Mouse (Mus musculus): ENCODE data around the gene Prune1.
A peak's percentile ranks its signal among the peaks of the same experiment; 100 is the strongest.

The Prune1 gene

DNA sequence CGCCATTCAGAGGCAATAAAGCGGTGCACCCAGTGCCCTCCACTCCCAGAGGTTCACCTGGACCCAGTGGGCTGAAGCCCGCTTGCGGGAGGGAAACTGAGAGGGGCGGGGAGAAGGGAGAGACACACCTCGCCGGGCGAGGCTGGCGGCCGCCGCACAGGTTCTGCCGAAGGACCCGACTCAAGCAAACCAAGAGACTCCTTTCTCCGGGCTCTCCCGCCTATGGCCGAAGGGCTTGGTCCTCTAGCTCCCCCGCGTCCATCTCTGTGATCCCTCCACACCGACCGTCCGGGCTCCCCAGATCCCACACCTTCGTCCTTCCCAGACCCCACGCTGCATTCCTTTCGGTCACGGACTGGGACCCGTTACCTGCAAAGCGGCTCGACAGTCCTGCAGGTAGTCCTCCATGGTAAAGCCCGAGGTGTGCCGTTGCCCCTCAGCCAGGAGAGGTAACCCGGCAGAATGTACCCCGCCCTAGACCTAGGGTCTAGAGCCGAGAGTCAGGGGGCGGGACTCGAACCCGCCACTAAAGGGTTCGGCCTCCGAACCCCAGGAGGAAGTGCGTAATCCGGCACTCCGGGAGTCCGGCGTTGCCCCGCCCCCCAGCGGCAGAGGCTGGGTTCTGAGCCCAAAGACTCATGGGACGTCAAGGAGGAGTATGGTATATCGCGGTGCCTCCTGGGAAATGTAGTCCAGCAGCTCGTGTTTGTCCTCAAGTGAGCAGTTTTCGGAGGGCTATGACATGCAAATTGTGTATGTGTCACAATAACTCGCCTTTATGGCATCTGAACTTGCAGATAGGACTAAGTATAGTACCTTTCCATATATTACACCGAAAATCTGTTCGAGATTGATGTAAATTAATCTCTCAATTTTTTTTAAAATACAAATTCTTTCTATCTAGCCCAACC lies at the start of gene Prune1, which contains the start of gene Mindy1:
Prune1 (minus strand) TSS at position 861 of the 911 bp plus-strand sequence.
Mindy1 (plus strand) TSS at position 130 of the 911 bp plus-strand sequence.
- peak; percentile 100 for DNase-seq

DNA sequence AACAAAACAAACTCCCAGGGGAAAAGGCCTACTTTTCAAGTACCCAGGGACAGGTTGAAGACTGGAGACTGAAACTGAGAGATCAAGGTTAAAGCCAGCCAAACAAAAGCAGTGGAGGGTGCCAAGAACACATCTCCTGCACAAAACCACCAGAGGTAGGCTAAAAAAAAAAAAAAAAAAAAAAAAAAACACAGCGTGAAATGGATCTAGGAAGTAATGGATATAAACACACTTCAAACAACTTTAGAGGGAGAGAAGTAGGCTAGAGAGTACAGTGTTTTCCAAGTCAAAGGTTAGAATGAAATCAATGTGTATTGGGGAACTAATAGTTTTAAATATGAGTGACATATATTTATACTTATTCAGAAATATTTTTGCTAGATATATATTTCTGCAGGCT lies 49.7 kb upstream of the Prune1 start:
- no peak for DNase-seq

DNA sequence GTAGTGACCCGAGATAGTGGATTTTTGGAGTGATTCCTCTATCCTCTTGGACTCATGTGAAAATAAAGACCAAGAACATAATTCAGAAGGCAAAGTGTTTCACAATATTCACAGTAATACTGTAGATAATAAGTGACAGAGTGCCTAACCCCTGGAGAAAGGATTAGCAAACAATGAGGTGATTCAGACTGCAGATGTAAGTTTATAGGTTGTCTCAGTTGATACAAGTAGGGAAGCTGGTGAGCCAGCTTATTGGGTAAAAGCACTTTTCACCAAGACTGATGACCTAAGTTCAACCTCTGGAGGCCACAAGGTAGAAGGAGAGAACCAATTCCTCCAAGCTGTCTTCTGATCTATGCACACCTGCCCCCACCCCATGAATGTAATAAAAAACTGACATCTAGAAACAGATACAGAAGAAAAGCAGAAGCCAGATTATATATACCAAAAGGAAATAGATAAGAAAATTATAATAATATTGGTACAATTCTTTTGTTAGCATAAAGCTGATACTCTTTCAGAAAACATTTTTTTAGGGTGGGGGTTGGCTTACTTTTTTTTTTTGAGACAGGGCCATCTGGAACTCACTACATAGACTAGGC lies 47.0 kb upstream of the Prune1 start:
- DNase-seq: no peak

DNA sequence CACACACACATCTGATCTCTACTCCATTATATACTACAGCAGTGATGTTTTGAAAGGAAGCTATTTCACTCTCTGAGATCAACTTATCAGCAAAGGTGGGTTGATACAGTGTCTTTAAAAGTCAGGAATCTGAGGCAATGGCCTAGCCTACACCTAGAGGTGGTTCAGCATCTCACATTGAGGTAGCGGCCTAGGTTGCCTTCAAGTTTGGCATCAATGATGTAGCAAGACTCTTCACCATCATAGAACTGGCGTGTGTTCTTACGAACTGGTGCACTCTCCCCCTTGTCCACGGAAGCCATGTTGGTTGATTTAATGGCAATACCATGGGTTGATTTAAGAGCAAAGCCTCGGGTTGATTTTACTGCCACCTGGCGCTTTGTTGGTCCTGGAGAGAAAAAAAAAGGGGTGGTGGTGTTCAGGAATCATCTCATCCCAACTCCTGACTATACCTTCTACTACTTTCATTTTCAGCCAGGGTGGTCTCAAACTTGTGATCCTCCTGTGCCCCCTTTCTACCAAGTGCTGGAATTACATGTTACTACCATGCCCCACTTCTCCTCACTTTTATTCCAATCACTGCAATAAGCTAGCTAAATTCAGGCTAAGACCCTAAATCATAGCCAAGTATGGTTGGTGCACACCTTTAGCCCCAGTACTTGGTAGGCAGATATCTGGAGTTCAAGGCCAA lies 42.7 kb upstream of the Prune1 start:
- DNase-seq: no peak

DNA sequence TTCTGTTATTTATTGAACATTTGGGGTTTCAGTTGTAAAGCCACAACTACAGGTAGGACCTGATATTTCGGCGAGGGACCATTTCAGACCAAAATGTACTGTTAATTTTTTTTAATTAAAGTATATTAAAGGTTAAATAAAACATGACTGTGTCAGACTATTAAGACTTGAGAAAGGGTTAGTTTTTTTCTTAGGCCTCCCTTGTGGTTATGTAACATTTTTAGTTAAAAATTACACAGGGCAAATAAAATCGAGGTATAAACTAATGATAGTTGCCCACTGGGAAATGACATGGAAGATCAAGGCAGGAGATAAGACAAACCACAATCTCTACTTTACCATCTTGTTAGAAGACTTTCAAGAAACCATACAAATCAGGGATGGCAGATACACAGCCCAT lies 41.6 kb upstream of the Prune1 start:
- DNase-seq: no peak

DNA sequence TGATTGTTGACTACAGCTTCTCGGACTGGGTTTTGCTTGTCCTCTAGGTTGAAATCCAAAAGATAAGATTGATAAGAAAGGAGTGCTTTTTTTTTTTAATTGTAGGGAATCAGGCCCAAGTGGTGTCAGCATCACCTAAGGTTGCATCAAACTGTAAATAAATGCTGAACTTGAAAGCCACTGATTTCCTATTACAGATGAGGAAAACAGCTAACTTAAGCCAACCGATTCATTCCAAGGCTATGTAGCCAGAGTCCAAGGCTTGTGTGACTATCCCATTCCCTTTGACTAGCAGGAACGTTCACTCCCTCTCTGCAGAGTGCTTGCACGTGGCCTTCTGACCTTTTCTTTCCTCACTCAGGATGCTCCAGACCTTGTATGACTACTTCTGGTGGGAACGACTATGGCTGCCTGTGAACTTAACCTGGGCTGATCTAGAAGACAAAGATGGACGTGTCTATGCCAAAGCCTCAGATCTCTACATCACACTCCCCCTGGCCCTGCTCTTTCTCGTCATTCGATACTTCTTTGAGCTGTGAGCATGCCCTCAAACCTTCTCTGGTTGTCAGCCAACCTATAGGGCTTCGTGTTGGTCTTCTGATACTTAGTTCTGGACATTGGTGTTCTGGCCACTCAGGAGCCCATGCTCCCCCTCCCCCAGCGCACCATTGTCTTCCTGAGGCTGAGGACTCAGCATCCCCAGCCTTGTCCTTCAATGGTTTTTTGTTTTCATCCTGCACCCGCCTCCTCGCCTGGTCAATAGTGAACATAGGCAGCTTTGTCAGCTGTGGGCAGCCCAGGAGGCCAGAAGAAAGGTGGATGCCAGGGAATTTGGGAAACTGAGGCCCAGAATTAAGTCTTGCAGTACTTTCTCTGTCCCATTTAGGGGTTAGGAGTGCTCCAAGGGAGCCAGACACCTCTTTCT lies 38.1 kb upstream of the Prune1 start:
- no peak for DNase-seq

DNA sequence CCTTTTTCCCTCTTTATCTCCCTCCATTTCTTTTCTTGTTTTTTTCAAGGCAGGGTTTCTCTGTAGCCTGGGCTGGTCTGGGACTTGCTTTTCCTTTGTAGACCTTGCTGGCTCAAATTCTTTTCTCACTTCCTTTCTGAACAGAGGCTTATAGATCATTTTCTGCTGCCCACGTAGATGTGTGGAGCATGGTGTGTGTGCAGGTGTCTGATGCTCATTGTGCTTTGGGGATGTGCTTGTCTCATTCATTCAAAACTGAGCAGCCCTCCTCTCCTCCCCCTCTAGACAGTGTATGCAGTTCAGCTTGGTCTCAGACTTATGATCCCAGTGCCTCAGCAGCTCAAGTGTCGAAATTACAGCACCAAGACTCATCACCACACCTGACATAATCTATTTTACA lies 37.2 kb upstream of the Prune1 start:
- no peak for DNase-seq

DNA sequence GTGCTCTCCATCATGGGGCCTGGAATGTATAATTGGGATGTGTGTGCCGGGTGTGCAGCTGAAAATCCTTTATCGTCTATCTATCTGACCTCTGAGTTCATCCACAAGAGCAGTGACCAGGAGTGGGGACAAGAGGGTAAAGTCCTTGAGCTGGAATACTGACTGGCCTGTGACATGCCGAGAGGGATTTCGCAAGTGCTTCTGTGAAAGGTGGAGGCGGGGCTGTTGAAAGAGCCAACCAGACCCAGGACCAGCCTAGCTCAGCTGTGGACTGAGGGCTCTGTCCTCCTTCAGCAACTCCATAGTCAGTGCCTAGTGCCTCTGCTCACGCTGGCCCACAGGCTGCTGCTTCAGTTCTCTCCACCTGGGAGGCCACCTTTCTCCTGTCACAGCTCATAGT lies 36.7 kb upstream of the Prune1 start:
- DNase-seq: peak; percentile 66

DNA sequence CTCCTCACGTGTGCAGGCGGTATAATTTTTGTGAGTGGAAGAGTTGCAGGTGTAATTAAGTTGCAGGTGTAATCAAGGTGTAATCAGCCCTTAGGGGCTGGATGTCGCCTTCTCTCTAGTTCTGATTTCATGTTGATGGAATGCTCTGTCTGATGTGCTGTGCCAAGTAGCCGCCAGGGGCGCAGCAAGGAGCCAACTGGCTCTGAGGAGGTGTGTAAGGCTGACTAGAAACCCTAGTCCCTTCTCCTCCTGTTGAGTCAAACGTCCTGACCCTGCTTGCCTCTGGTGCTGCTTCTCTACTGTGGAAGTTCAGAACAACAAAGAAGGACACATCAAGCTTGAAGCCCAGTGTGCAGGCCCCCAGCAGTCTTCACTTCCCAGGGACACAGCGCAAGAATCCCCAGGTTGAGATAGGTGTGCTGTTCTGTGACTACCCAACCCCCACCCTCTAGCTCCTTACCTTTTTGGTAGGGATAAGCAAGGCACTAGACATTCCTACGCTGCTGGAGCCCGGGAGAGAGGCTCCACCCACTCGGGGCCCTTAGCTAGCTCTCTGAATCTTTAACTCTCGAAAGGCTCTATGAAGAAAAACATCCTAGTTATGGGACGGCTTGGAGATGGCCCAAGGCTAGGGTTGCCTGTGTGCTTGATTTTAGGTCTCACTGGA lies 35.7 kb upstream of the Prune1 start:
- peak; percentile 70 for DNase-seq

DNA sequence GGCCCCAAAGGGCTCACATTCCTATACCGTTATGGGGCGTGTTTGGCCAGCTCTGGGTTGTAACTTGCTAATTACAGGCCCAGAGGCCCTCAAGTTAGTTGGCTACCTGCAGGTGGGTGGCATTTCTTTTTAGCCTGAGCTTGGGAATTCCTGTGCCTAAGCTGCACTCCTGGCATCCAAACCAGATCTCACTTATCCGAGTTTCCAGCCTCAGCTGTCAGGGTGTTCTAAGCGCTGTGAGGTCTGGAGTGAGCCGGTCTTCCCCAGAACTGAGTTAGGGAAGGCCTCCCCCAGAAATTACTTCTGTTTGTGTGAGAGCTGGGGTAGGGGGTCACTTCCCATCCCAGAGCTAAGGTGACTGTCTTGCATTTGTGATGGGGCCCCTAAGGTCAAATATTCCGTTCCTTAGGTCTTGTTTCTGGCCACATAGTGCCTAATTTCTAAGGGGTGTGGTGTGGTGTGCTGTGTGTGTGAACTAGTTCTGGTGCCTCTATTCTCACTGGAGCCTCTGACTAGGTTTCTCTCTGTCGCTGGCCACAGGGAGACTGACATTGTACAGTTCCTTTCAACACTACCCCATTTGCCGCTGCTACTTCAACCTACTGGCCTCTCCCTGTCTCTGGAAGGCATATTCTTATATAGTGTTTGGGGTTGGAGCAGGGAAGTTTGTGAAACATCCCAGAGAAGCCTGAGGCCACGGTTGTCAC lies 34.1 kb upstream of the Prune1 start:
- no peak for DNase-seq

DNA sequence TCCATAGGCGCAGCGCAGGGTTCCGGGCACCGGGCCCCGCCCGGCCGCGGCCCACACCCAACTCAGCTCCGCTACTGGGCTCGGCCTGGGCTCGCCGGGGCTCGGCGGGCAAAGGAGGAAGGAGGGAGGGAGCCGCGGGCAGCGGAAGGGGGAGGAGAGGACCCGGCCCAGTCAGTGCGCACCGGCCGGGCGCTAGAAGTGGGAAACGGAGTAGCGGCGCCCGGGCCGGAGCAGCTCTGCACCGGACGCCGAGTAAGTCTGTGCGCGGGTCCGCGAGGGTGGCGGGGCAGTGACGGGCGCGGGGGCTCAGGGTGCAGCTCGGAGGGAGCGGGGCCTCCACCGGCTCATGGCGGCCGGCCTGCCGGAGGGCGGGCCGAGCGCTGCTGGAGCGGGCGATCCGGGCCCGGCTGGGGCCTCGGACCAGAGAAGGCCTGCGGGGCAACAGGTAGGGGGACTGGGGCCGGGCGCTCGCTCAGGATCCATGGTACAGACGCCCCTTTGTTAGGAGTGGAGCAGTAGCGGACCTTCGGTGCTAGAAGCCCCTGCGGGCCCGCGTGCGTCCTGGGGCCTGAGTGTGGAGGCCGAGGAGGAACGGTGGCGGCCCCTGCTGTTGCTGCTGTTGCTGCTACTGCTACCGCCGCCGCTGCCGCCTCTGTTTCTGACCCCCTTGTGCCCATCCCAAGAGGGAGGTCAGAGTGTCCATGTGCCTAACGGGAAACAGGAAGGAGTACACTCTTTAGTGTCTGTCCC lies 33.4 kb upstream of the Prune1 start:
- peak; percentile 95 for DNase-seq

DNA sequence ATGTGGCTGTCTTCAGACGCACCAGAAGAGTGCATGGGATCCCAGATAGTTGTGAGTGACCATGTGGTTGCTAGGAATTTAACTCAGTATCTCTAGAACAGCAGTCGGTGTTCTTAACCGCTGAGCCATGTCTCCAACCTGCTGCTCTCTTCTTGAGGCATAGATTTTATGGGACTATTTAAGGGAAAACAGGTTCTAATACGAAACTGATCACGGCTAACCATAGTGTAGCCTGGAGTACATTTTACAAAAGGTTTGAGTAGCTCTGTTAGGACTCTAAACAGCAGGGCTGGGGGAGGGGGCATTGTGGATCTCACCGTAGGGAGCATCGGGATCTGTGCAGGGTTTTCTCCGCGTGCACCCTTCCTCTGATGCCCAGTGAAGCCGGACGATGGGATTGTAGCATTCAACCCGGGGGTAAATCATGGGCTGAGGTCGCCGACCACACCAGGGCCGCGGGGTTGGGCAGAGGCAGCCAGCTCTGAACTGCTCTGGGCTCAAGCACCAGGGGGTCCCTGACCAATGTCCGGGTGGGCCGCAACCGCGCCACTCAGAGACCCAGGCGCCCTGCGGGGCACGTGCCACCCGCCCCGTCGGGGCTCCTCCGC lies 32.7 kb upstream of the Prune1 start, which contains the start of gene Cers2:
Cers2 (plus strand) TSS at position 306 of the 608 bp plus-strand sequence.
- no peak for DNase-seq

DNA sequence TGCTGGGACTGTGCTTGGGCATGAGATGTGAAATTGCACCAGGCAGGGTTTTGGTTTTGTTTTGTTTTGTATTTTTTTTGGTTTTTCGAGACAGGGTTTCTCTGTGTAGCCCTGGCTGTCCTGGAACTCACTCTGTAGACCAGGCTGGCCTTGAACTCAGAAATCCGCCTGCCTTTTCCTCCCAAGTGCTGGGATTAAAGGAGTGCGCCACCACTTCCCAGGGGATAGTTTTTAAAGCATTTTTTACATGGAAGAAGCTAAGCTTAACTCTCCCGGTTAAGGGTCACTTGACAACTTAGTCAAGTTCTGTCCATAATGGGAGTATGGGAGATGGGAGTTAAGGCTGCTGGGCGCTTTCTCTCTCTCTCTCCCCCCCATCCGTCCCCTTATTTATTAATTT lies 32.2 kb upstream of the Prune1 start:
- no peak for DNase-seq

DNA sequence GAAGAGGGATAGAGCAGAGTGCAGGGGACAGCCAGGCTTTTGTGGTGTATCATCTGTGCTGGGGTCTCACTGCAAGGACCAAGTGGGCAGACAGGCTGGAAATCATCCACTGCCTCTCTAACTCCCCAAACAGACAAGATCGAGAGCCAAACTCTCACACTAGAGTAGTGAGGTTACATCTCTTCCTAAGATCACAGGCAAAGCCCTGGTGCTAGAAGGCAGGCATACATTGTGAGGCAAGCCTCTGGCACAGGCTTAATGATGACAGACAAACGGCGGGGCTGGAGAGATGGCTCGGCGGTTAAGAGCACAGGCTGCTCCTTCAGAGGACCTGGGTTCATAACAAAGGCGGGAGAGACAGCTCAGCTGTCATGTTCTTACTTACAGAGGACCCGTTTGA lies 31.6 kb upstream of the Prune1 start:
- peak; percentile 56 for DNase-seq

DNA sequence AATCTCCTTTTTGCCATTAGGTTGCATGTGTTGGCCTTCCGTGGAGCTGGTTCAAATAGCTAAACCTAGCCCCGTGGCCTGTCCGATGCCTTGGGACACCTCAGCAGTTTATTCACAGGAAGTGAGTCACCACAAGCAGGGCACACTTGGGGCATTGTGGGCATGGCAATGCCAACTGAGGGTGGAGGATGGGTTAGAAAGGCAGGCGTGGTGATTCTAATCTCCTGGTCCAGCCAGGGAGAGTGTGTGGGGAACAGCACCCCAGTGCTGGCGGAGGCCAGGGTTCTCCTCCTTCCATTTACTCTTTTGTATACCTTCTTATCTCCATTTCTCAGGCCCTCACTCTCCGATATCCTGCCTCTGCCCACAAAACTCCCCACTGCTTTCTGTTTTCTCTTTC lies 30.7 kb upstream of the Prune1 start:
- DNase-seq: peak; percentile 82

DNA sequence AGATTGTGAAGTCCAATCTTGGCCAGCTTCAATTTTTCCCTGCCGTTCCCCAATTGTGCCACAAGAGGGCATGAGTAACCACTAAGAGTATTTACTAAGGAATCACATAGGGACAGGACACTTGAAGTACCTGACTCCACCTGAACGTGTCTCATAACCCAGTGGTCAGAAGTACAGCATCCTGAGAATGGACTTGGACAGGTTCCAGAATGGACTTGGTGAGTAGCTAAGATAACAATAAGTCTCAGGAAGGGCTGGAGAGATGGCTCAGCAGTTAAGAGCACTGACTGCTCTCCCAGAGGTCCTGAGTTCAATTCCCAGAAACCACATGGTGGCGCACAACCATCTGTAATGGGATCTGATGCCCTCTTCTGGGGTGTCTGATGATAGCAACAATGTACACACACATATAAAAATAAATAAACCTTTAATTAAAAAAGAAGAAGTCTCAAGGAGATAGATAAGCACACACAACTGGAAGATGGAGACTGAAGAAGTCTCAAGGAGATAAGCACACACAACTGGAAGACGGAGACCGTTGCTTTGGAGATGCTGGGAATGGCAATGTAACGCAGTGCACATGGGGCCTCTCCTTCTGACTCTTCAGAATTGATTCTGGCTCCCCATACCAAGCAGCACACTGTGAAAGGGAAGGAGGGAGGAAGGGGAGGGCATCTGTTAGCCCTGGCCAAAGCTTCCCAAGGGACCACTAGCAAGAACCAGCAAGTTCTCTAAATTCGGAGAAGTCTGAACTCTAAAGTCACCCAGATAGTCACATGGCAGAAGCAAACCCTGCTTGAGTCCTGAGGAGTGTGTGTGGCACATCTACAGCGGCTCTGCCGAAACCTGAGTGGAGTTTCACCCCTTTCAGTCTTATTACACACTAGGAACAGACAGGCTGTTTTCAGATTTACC lies 29.3 kb upstream of the Prune1 start:
- peak; percentile 75 for DNase-seq

DNA sequence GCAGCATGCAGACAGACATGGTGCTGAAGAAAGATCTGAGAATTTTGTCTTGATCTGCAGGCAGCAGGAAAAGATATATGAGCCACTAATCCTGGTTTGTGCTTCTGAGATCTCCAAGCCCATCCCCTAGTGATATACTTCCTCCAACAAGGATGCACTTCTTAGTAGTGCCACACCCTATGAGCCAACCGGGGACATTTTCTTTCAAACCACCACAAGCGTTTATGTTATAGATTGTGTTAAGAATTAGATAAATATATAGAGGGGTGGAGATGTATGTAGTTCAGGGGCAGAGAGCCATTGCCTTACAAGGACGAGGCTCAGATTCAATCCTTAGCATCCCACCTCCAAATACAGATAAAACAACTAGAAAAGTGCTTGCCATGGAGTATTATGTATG lies 28.6 kb upstream of the Prune1 start:
- no peak for DNase-seq

DNA sequence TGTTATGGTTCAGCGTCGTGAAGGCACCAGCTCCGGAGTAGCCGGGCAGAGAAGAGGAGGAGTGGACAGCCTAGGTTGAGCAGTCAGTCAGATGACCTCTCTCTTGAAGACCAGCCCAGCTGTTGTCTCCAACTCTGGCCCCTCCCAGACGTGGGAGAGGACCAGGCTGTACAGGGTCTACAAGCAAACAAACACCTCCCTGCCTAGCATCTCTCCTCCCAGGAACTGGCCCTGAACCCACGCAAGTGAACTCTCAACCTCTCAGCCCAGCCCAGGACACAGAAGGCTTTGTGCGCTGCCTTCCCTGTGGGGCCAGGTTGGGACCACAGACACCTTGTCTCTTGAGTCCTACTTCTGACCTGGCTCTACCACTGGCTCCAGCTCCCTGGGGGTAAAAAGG lies 25.2 kb upstream of the Prune1 start, which contains the start of gene Anxa9:
Anxa9 (minus strand) TSS at position 77 of the 400 bp plus-strand sequence.
- no peak for DNase-seq

DNA sequence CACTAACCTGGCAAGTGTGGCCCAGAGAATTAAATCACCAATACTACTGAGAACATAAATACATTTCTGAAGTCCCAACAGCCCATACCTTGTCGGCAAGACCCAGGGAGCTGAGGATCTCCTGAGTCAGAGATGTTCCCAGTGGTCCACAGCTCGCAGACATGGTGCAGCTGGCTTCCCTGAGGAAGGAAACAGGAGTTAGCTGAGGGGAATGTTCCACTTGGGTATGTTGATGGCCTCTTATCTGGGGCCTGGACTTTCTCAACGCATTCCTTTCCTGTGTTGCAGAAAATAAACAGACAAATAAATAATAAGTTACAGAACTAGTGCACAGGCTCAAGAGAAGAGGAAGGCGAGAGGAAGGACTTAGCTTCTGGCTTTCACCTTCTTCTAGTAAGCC lies 24.4 kb upstream of the Prune1 start:
- DNase-seq: no peak
